Mouse (Mus musculus) induced T-regulatory cell, adult 2 months (primary cell): ENCODE measurements around the gene Taco1.

Source experiments
- DNase-seq: peaks from one replicate; pipeline ENCODE4 v3.0.0-alpha.2; 2012; ENCODE audit warnings: low read depth

The Taco1 gene

GRCm38 (mm10) chr11:106063756-106064155 lies 2.1 kb upstream of the Taco1 start:
- DNase-seq = no peak

GRCm38 (mm10) chr11:106065073-106065922 lies 563 bp upstream of the Taco1 start:
- DNase-seq = peak; percentile 29

GRCm38 (mm10) chr11:106066616-106067015 lies 755 bp downstream of the Taco1 start:
- DNase-seq = peak; percentile 84

- DNase-seq = no peak
Observed at GRCm38 (mm10) chr11:106073774-106074173, 7.9 kb downstream of the Taco1 start.

- DNase-seq = peak; percentile 91
Observed at GRCm38 (mm10) chr11:106076321-106076720, 10.5 kb downstream of the Taco1 start.

GRCm38 (mm10) chr11:106083708-106084701 lies 18.1 kb downstream of the Taco1 start, which contains the start of gene Map3k3:
Map3k3 (plus strand) TSS chr11:106084613.
- peak; percentile 99 for DNase-seq

GRCm38 (mm10) chr11:106084911-106085561 lies 19.2 kb downstream of the Taco1 start:
- DNase-seq = peak; percentile 82

- peak; percentile 40 for DNase-seq
Observed at GRCm38 (mm10) chr11:106098223-106098622, 32.4 kb downstream of the Taco1 start.

GRCm38 (mm10) chr11:106102866-106103265 lies 37.0 kb downstream of the Taco1 start:
- DNase-seq = no peak

- DNase-seq = no peak
Observed at GRCm38 (mm10) chr11:106106047-106106587, 40.3 kb downstream of the Taco1 start.

GRCm38 (mm10) chr11:106111688-106112087 lies 45.8 kb downstream of the Taco1 start:
- DNase-seq = no peak

GRCm38 (mm10) chr11:106122221-106122620 lies 56.4 kb downstream of the Taco1 start:
- peak; percentile 34 for DNase-seq

- DNase-seq = peak; percentile 53
Observed at GRCm38 (mm10) chr11:106122736-106123135, 56.9 kb downstream of the Taco1 start.
